Mouse (Mus musculus): ENCODE data around the gene Rer1.

GRCm38 (mm10) chr4:155116607-155117006 is 30.4 kb upstream of the Rer1 start:
- no peak for TF ChIP-seq CHD2 (IDR thresholded peaks at IDR 0.05; ENCODE audit: low read depth, low read length)
- no peak for TF ChIP-seq ZNF384 (IDR thresholded peaks at IDR 0.05; ENCODE audit: low read depth, low read length)
- TF ChIP-seq MAFK (IDR thresholded peaks at IDR 0.05; ENCODE audit: insufficient read depth, low read depth, low read length), result no peak
- TF ChIP-seq HCFC1 (IDR thresholded peaks at IDR 0.05; ENCODE audit: borderline replicate concordance, insufficient read depth, low read length), result no peak

Data from ES-E14 (cell line).